Mouse (Mus musculus) Patski (cell line): ENCODE measurements around the gene 1700025G04Rik. TPM values are rescaled to one million over a fixed set of nuclear protein-coding genes. Genes with fewer than 3 reads are reported as not detected.

Source experiments
- ATAC-seq: fragments of 100-300 bp; one replicate; pipeline ENCODE4 v1.8.0; 2021
- CTCF ChIA-PET: fragments of 350-600 bp; sonication (Branson Sonifier 250); formaldehyde crosslinking; loops from one replicate; lab custom pipeline; 2022; ENCODE audit warnings: inconsistent platforms; lab: Charles Lee
- POLR2A ChIA-PET: fragments of 350-600 bp; sonication (Branson Sonifier 250); formaldehyde crosslinking; loops from one replicate; lab custom pipeline; 2022; ENCODE audit warnings: antibody characterized with exemption, inconsistent platforms; lab: Charles Lee
- DNase-seq: peaks from one replicate; pipeline ENCODE4 v3.0.0-alpha.2; 2011; ENCODE audit warnings: low read depth, low spot score
- H3K27me3 ChIP-seq: fragments of 371-371 bp; one replicate; pipeline ENCODE4 v1.5.1; 2021
- CTCF ChIP-seq: fragments of 100-300 bp; IDR thresholded peaks from one replicate; pipeline ENCODE4 v1.5.1; 2021
- in situ Hi-C: fragments of 300-500 bp; cut with MboI; formaldehyde crosslinking; loops from 3 replicates; pipeline ENCODE4 v1.11.1; 2018; ENCODE audit warnings: low pct_unique_long_range_greater_than_20kb, mixed read lengths
- polyA plus RNA-seq: library from polyadenylated mRNA; unstranded; gene quantifications from one replicate; pipeline ENCODE4 v1.2.3, GENCODE M21; 2021

1700025G04Rik gene
- polyA plus RNA-seq, 1 experiment from 2014 or later, result 56.7 TPM

DNA sequence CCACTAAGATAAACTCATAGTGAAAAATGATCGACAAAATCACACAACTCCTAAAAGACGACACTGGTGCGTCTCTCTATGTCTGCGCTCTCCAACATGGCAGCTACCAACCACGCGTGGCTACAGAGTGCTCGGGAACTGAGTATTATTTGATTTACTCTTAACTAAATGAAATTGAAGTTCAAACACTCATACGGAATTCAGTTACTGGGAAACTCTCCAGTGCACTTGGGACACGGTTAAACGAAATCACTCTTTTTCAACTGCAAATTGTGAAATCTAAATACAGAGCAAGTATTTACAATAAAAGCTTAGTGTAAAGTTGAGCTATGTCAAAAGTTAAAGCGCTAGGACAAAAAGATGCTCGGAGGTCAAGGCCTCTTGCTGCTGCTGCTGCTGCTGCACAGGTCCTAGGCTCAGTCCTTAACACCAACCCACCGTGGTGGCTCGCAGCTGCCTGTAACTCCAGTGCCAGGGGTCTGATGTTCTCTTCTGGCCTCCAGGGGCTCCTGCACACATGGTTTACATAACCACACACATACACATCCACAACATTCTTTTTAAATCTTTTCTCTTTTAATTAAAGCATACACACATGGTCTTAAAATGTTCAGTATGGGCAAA is 13.6 kb downstream of the 1700025G04Rik start:
- in situ Hi-C loops, result no loop called here
- DNase-seq (no peak), ATAC-seq (no peak)
- no peak for TF ChIP-seq CTCF
- no peaks in the 10 kb centered on the region for H3K27me3 ChIP-seq
- POLR2A ChIA-PET, result no interaction called here
- CTCF ChIA-PET, result interaction anchor here (1.2 kb wide), 1 partner anchor 12 kb away, joined by 4 read pairs; no protein-coding TSS in a partner anchor

GRCm38 (mm10) chr1:152075725-152076124 is 14.2 kb downstream of the 1700025G04Rik start:
- ChIA-PET CTCF (no interaction called here), POLR2A (no interaction called here)
- ATAC-seq (no peak), DNase-seq (no peak)
- no peaks in the 10 kb centered on the region for H3K27me3 ChIP-seq
- no peak for TF ChIP-seq CTCF
- in situ Hi-C loops, result no loop called here

DNA sequence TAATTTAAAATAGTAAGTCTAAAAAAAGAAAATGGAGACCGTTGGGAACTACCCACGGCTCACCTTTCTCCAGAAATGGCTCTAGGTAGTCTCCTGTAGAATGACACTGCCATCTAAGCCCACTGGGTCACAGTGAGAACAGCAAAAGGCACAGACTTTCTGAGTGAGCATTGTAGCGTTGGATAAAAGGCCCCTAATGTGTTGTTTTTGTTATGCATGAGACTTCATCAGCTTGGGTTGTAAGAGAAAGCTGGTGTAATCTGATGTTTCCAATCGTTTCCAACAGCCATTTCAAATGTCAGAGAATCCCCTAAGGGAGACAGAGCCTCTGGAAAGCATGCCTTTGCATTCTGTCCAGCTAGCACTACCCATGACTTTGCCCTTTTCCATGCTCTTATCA is 19.5 kb downstream of the 1700025G04Rik start:
- ChIA-PET CTCF (interaction anchor here (1.3 to 1.6 kb wide), 2 partner anchors 65 to 179 kb away, joined by 3 to 4 read pairs; no protein-coding TSS in a partner anchor), POLR2A (no interaction called here)
- DNase-seq (no peak), ATAC-seq (no peak)
- no peaks in the 10 kb centered on the region for H3K27me3 ChIP-seq
- in situ Hi-C loops, result no loop called here
- no peak for TF ChIP-seq CTCF

DNA sequence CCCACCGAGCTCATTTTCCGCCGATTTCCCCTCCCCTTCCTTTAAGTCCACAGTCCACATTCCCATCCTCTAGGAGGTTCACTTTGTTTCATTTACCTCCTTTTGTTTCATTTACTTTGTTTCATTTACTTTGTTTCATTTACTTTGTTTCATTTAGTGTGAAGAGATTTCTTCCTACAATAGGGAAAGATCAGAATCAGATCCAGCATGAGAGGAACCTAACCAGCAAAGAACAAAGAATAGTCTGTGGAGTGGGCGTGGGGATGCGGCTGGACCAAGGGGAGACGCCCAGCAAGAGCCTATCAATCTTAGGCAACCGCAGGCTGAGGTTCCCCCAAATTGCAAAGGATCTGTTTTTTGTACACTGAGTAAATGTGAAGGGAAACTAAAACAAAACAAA is 20.2 kb downstream of the 1700025G04Rik start:
- TF ChIP-seq CTCF, result no peak
- ChIA-PET POLR2A (no interaction called here), CTCF (interaction anchor here (1.0 to 1.3 kb wide), 2 partner anchors 36 to 179 kb away, joined by 3 read pairs; no protein-coding TSS in a partner anchor)
- DNase-seq (no peak), ATAC-seq (no peak)
- in situ Hi-C loops, result no loop called here
- H3K27me3 ChIP-seq, result no peaks in the 10 kb centered on the region

GRCm38 (mm10) chr1:152067919-152068318 is 22.0 kb downstream of the 1700025G04Rik start:
- in situ Hi-C loops, result no loop called here
- ATAC-seq (no peak), DNase-seq (no peak)
- ChIA-PET CTCF (no interaction called here), POLR2A (no interaction called here)
- no peaks in the 10 kb centered on the region for H3K27me3 ChIP-seq
- no peak for TF ChIP-seq CTCF

GRCm38 (mm10) chr1:152065527-152065926 is 24.4 kb downstream of the 1700025G04Rik start:
- CTCF ChIA-PET, result interaction anchor here (1.6 kb wide), 1 partner anchor 24 kb away, joined by 3 read pairs; no protein-coding TSS in a partner anchor
- no peaks in the 10 kb centered on the region for H3K27me3 ChIP-seq
- no peak for ATAC-seq
- POLR2A ChIA-PET, result no interaction called here
- no peak for DNase-seq
- no peak for TF ChIP-seq CTCF
- in situ Hi-C loops, result no loop called here

DNA sequence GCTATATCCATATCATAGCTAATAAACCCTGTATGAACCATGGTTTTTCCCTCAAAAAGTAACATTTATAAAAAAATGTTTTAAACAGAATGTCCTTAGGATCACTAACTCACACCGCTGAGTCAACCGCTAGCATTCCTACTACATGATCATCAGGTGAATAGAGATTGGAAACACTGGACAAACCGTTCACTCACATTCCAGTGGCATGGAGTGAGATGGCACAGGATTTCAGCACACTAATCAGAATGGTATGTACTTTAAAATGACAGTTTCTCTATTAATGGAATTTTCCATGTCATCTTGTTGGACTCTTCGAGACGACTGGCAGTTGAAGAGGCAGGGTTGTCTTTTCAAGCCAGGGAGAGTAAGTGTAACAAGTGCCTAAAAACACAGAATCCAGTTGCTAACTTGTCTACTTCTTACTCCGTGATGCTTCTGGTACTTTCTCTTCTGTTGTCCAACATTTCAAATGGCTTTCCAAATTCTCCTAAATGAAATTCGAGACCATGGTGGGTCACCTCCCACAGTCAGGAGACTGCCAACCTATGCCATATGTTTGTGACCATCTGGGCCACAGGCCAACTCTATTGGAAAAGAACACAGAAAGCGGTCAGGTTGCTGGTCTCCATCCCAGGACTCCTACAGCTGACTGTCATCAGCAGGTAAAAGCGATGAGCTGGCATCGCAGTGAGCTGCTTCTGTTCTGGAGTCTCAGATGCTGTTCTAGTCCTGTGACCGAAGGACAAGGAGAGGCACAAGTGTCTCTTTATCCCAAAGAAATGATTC is 26.4 kb downstream of the 1700025G04Rik start:
- H3K27me3 ChIP-seq, result no peaks in the 10 kb centered on the region
- ATAC-seq, result peak; percentile 86
- CTCF ChIA-PET, result no interaction called here
- POLR2A ChIA-PET, result interaction anchor here (0.6 to 1.5 kb wide), 2 partner anchors 10 to 25 kb away, joined by 3 to 7 read pairs; no protein-coding TSS in a partner anchor
- no peak for TF ChIP-seq CTCF
- peak; percentile 43 for DNase-seq
- in situ Hi-C loops, result no loop called here

- H3K27me3 ChIP-seq, result no peaks in the 10 kb centered on the region
- in situ Hi-C loops, result no loop called here
- TF ChIP-seq CTCF, result no peak
- no peak for ATAC-seq
- no peak for DNase-seq
- POLR2A ChIA-PET, result no interaction called here
- CTCF ChIA-PET, result no interaction called here
Measured at GRCm38 (mm10) chr1:152061745-152062144, 28.2 kb downstream of the 1700025G04Rik start.

- CTCF ChIA-PET, result interaction anchor here (1.2 to 1.8 kb wide), 4 partner anchors 10 to 28 kb away, joined by 3 to 5 read pairs (median 4); no protein-coding TSS in a partner anchor
- POLR2A ChIA-PET, result no interaction called here
- ATAC-seq, result no peak
- no peak for DNase-seq
- no peaks in the 10 kb centered on the region for H3K27me3 ChIP-seq
- no peak for TF ChIP-seq CTCF
- in situ Hi-C loops, result no loop called here
Measured at GRCm38 (mm10) chr1:152060265-152060664, 29.7 kb downstream of the 1700025G04Rik start.

DNA sequence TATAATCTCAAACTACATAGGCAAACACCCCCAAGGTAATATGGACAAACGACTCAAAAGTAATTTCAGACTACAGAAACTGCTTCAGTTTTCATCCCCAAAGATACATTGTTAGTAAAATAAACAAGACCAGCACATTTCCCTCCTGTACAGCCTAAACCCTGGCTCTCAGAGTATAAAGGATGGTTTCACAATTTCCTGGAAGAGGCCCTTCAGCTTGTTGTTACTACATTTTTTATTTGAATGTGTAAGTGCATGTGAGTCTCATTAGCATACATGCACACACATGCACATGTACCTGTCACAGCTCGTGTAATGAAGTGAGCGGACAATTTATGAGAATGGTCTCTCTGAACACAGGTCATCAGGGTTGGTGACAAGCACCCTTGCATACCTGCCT is 31.1 kb downstream of the 1700025G04Rik start:
- ATAC-seq, result no peak
- ChIA-PET POLR2A (no interaction called here), CTCF (interaction anchor here (1.0 kb wide), 1 partner anchor 26 kb away, joined by 3 read pairs; no protein-coding TSS in a partner anchor)
- no peak for TF ChIP-seq CTCF
- in situ Hi-C loops, result no loop called here
- no peak for DNase-seq
- no peaks in the 10 kb centered on the region for H3K27me3 ChIP-seq

DNA sequence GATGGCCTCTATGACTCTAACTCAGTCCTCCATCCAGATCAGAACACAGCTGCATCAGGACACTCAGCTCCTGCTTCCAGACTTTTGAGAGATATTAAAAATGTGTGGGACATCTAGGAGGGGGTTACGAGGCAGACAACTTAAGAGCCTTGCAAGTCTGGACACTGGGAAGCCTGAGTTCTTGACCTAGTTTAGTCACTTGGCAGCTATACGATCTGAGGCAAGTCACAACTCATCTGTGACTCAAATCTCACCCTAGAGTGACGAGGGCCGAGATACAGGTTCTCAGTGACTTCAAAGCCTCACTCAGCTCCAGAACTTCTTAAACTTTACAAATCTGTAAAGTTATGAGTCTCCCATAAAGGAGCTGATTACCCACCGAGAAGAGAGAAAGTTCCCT is 36.8 kb downstream of the 1700025G04Rik start:
- DNase-seq (no peak), ATAC-seq (no peak)
- ChIA-PET CTCF (no interaction called here), POLR2A (no interaction called here)
- H3K27me3 ChIP-seq, result no peaks in the 10 kb centered on the region
- in situ Hi-C loops, result no loop called here
- TF ChIP-seq CTCF, result no peak
